Mouse (Mus musculus): ENCODE results near the gene Ppm1e.
A peak's percentile ranks its signal among the peaks of the same experiment; 100 is the strongest.

The Ppm1e gene

GRCm38 (mm10) chr11:87358331-87359261 is at the start of gene Ppm1e:
TSS of gene Ppm1e (minus strand) at chr11:87359023.
- DNase-seq (ENCODE audit: low spot score in 2 of 2), result peak; percentile 87 to 88

- peak; percentile 35 to 45 for DNase-seq (ENCODE audit: low spot score in 2 of 2)
These were observed 46.1 kb upstream of the Ppm1e start, which contains the start of the genes Rad51c and Tex14 for GRCm38 (mm10) chr11:87404876-87405275. TSS of gene Rad51c (minus strand) at chr11:87404954. TSS of gene Tex14 (plus strand) at chr11:87405065.

- DNase-seq (ENCODE audit: low spot score in 2 of 2), result peak; percentile 92 to 95
These were observed 45.5 kb upstream of the Ppm1e start for GRCm38 (mm10) chr11:87404111-87404853.

GRCm38 (mm10) chr11:87398402-87398801 is 39.6 kb upstream of the Ppm1e start:
- no peak for DNase-seq (ENCODE audit: low spot score in 2 of 2)

GRCm38 (mm10) chr11:87393855-87394254 is 35.0 kb upstream of the Ppm1e start:
- peak in 1 of 2 experiments; percentile 24 for DNase-seq (ENCODE audit: low spot score in 2 of 2)

GRCm38 (mm10) chr11:87385676-87386075 is 26.9 kb upstream of the Ppm1e start:
- DNase-seq (ENCODE audit: low spot score in 2 of 2), result no peak

GRCm38 (mm10) chr11:87384551-87384950 is 25.7 kb upstream of the Ppm1e start:
- DNase-seq (ENCODE audit: low spot score in 2 of 2), result no peak

- no peak for DNase-seq (ENCODE audit: low spot score in 2 of 2)
These were observed 9.2 kb upstream of the Ppm1e start for GRCm38 (mm10) chr11:87367865-87368580.

GRCm38 (mm10) chr11:87367061-87367460 is 8.2 kb upstream of the Ppm1e start:
- DNase-seq (ENCODE audit: low spot score in 2 of 2), result no peak

GRCm38 (mm10) chr11:87365120-87365519 is 6.3 kb upstream of the Ppm1e start:
- no peak for DNase-seq (ENCODE audit: low spot score in 2 of 2)

GRCm38 (mm10) chr11:87359262-87359612 is 414 bp upstream of the Ppm1e start:
- no peak for DNase-seq (ENCODE audit: low spot score in 2 of 2)

- DNase-seq (ENCODE audit: low spot score in 2 of 2), result peak in 1 of 2 experiments; percentile 20
These were observed 1.2 kb downstream of the Ppm1e start for GRCm38 (mm10) chr11:87357317-87358300.

GRCm38 (mm10) chr11:87354861-87355260 is 4.0 kb downstream of the Ppm1e start:
- no peak for DNase-seq (ENCODE audit: low spot score in 2 of 2)

GRCm38 (mm10) chr11:87353646-87354170 is 5.1 kb downstream of the Ppm1e start:
- DNase-seq (ENCODE audit: low spot score in 2 of 2), result no peak

GRCm38 (mm10) chr11:87326381-87326780 is 32.4 kb downstream of the Ppm1e start:
- no peak for DNase-seq (ENCODE audit: low spot score in 2 of 2)

- DNase-seq (ENCODE audit: low spot score in 2 of 2), result no peak
These were observed 36.3 kb downstream of the Ppm1e start for GRCm38 (mm10) chr11:87322558-87322957.

- DNase-seq (ENCODE audit: low spot score in 2 of 2), result no peak
These were observed 38.8 kb downstream of the Ppm1e start for GRCm38 (mm10) chr11:87320007-87320406.

GRCm38 (mm10) chr11:87318956-87319708 is 39.7 kb downstream of the Ppm1e start:
- no peak for DNase-seq (ENCODE audit: low spot score in 2 of 2)

- no peak for DNase-seq (ENCODE audit: low spot score in 2 of 2)
These were observed 45.3 kb downstream of the Ppm1e start for GRCm38 (mm10) chr11:87313533-87313932.

GRCm38 (mm10) chr11:87310309-87310708 is 48.5 kb downstream of the Ppm1e start:
- DNase-seq (ENCODE audit: low spot score in 2 of 2), result no peak

Measured in frontal cortex, postnatal 10 days (tissue).